Mouse (Mus musculus): ENCODE results near the gene Chd9. TPM values are rescaled to one million over a fixed set of nuclear protein-coding genes. Genes with fewer than 3 reads are reported as not detected.

The Chd9 gene
- polyA plus RNA-seq (2012; rRNA removed) = 228 and 258 TPM in 2 replicates

DNA sequence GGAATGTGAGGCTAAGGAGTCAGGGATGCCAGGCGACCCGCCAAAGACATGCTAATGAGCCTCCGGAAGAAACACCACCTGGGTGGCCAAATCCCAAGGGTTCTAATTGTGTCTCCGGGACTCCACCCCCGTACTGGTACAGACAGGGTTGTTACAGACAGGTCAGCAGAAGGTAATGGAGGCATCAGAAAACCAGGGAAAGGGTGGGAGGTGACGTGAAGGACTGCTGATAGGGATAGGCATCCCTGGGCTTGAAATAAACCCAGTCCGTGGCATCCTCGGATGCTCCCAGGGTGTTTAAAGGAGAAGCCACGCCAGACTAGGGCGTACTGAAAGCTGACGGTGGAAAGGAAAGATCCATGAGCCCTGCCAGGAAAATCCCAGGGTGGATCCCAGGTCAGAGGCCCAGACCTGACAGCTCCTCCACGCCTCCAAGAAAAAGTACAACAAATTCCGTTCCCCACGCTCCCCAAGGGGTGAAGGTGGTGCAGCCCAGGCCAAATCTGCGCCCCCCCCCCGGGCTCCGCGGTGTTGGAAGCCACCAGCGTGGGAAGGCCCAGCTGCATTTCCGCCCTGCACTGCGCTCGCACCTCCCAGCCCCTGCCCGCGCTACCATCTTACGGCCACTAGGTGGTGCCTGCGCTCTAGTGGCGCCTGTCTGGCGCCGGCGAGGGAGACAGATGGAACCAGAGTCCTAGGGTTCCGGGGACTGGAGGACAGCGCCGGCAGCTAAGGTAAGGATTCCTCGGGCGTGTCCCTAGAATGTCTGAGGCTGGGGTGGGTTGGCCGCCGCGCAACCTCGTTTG lies at the start of gene Chd9:
Gene Chd9, plus strand, starts transcription at position 172 of the 806 bp plus-strand sequence.

GRCm38 (mm10) chr8:90817293-90817692 lies 10.9 kb upstream of the Chd9 start, which contains the start of gene Gm19935:
Gm19935 (minus strand) TSS chr8:90817393.

DNA sequence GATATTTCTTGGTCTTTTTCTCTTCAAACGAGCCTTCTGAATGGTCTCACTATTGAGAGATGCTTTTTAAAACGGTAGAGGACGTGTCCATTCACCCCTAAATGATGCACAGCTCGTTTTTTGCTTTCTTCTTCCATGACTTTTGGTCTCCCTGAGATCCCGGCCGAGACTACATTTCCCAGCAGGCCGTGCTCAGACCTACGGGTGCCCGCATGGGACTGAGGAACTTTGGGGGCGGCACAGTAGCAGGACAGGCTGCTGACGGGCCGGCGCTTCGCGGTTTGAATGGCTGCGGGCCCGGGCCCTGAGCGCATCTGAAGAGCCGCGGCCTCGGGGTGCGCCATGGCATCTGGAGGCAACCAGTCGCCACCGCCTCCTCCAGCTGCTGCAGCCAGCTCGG lies 241.7 kb downstream of the Chd9 start, which contains the start of gene Rbl2:
Gene Rbl2, plus strand, starts transcription at position 224 of the 400 bp plus-strand sequence.

Other genes with a start within 250 kb of the Chd9 start
- 3.3 and 4.3 TPM in 2 replicates for gene Gm19935, start 11.0 kb upstream of the Chd9 start, polyA plus RNA-seq (2012; rRNA removed)
- 18.9 and 23.1 TPM in 2 replicates for gene Rbl2, start 241.7 kb downstream of the Chd9 start, polyA plus RNA-seq (2012; rRNA removed)

All from ovary, adult 2 months (tissue).